Mouse (Mus musculus): Measurements from ENCODE around the gene Mcfd2.

- TF ChIP-seq CTCF (IDR thresholded peaks at IDR 0.05; ENCODE audit: extremely low read depth, insufficient read depth, low read length) (no peak), POLR2A (IDR thresholded peaks at IDR 0.05; ENCODE audit: extremely low read depth, insufficient read depth, low read length) (no peak)
These were observed 576 bp downstream of the Mcfd2 start for GRCm38 (mm10) chr17:87264927-87265791.

Data from cortical plate, adult 2 months (tissue).